Mouse (Mus musculus) adrenal gland, postnatal 25 days (tissue): ENCODE results near the gene Pik3ip1. TPM values are rescaled to one million over a fixed set of nuclear protein-coding genes. Genes with fewer than 3 reads are reported as not detected.
A peak's percentile ranks its signal among the peaks of the same experiment; 100 is the strongest.

Experiments used
- DNase-seq: peaks from one replicate; pipeline ENCODE4 v3.0.0; 2021; ENCODE audit warnings: mixed read lengths
- total RNA-seq: library from RNA; stranded (reverse); gene quantifications from 2 replicates; pipeline ENCODE4 v1.2.3, GENCODE M21; 2021

Pik3ip1 gene
- total RNA-seq, 1 experiment from 2014 or later: 18.5 TPM

- no peak for DNase-seq
Observed at GRCm38 (mm10) chr11:3379427-3379826, 49.2 kb downstream of the Pik3ip1 start.

GRCm38 (mm10) chr11:3381148-3381814 lies 51.1 kb downstream of the Pik3ip1 start:
- no peak for DNase-seq

DNA sequence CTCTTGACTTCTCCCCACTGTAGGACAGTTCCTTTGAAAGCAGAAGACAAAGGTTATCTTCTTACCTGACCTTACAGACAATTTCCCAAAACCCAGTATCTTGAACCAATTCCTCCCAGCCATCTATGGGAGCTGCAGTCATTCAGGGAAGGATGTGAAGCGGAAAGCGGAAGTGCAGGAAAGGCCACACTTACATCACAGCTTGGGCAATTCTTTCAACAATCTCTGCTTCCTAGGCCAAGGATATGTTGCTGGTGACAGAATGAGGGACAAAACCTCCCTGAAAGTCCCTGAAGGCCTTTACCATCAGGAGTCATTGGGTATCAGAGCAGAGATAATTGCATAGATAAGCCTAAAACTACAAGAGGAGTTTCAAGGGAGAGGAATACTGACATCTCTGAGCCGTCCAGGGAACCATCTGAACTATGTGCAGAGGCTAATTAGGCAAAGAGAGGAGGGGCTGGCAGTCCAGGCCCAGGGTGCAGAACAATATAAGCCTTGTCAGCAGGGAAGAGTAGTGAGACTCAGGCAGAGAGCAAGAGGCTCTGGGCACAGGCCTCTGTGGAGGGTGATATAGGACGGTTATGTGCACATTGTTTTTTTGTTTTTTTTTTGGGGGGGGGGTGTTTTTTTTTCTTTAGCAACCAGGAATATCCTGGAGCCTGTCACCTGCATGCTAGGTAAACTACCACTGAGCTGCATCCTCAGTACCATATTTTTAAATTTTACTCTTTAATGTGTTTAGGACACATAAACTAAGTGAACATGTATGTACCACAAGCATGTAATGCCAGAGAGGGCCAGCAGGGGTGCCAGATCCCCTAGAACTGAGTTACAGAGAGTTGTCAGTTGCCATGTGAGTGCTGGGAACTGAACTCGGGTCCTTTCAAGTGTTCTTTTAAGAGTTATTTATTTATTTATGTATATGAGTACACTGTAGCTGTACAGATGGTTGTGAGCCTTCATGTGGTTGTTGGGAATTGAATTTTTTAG lies 52.7 kb downstream of the Pik3ip1 start:
- no peak for DNase-seq

- DNase-seq: peak; percentile 86
Observed at GRCm38 (mm10) chr11:3386941-3387368, 56.8 kb downstream of the Pik3ip1 start.

DNA sequence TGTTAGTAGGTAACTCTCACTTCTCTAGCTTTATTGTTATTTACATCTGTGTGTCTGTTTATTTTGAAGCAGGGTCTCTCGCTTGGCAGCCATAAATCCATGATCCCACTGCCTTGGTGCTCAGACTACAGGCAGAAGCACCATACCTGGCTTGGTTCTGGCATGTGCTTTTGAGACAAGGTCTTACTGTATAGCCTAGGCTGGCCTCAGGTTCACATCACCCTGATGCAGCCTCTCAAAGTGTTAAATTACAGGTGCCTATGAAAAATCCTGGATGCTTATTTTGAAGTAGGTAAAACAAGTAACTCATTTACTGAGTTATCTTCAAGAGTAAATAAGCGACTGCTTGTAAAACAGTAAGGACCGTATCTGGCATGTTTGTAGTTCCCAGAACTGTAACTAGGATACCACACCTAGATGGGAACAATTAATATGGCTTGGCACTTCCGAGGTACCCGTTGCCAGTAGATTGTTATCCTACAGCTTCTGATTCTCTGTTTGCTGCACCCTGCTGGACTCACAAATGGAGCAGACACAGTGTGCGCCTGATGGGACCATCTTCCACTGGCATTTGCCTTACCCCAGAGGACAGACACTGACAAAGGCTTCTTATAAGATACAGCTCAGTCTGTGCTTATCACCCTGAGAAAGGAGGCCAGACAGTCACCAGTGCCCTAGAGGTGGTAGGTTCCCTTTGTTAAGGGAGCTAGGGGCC lies 57.4 kb downstream of the Pik3ip1 start:
- no peak for DNase-seq

DNA sequence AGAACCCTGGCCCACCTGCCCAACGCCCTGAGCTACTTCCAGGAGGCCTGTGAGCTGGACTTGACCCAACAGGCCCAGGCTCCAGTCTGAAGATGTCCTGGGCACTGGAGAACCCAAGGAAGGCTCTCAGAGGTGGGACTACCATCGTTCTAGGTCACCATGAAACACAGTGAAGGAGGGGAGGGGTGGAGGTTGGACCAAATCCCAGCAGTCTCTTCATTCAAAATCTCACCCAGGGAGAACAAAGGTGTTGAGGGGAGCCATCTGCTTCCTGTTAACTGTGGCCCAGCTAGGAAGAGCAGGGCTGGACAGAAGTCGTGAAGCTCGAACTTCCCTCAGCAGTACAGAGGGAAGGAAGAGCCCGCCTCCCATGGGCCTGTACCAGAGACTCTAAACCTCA lies 59.8 kb downstream of the Pik3ip1 start:
- no peak for DNase-seq

DNA sequence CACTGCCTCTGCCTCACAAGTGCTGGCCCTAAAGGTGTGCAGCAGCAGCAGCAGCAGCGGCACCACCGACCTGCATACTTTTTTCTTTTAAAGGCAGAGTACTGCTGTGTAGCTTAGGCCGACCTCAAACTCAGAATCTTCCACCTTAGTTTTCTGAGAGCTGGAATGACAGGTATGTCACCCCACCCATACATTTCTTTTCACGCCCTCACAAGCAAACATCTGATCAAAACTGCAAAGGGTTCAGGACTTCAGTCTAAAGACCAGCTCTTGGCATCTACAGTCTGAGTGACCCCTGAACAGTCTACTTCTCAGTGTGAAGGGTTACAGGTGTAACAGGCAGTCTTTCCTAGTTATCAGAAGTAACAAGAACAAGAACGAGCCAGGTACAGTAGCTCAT lies 60.6 kb downstream of the Pik3ip1 start:
- no peak for DNase-seq

GRCm38 (mm10) chr11:3392526-3392925 lies 62.3 kb downstream of the Pik3ip1 start:
- no peak for DNase-seq

Other genes with a start within 250 kb of the Pik3ip1 start
- 92.1 and 96.9 TPM in 2 replicates for gene Sfi1, start 136.9 kb upstream of the Pik3ip1 start, total RNA-seq
- gene Eif4enif1, start 128.0 kb upstream of the Pik3ip1 start, total RNA-seq: 60.1 and 67.3 TPM in 2 replicates
- 90.8 and 117 TPM in 2 replicates for gene Drg1, start 64.0 kb upstream of the Pik3ip1 start, total RNA-seq
- 33.2 and 51.0 TPM in 2 replicates for gene Patz1, start 41.5 kb upstream of the Pik3ip1 start, total RNA-seq
- 27.1 and 44.5 TPM in 2 replicates for gene Limk2, start 78.8 kb downstream of the Pik3ip1 start, total RNA-seq
- 34.3 and 45.8 TPM in 2 replicates for gene Rnf185, start 122.0 kb downstream of the Pik3ip1 start, total RNA-seq
- gene Pla2g3, start 157.9 kb downstream of the Pik3ip1 start, total RNA-seq: 0.18 and 0.33 TPM in 2 replicates
- gene Inpp5j, start 174.4 kb downstream of the Pik3ip1 start, total RNA-seq: 0.90 and 1.3 TPM in 2 replicates
- 16.5 and 32.2 TPM in 2 replicates for gene Selenom, start 184.3 kb downstream of the Pik3ip1 start, total RNA-seq
- 59.6 and 67.6 TPM in 2 replicates for gene Smtn, start 210.2 kb downstream of the Pik3ip1 start, total RNA-seq